Mouse (Mus musculus): ENCODE data around the gene Sgta. TPM values are rescaled to one million over a fixed set of nuclear protein-coding genes. Genes with fewer than 3 reads are reported as not detected.
A peak's percentile ranks its signal among the peaks of the same experiment; 100 is the strongest.

Sgta gene
- total and polyA plus RNA-seq, 3 experiments: 52.4 to 178 (median 71.1) TPM

DNA sequence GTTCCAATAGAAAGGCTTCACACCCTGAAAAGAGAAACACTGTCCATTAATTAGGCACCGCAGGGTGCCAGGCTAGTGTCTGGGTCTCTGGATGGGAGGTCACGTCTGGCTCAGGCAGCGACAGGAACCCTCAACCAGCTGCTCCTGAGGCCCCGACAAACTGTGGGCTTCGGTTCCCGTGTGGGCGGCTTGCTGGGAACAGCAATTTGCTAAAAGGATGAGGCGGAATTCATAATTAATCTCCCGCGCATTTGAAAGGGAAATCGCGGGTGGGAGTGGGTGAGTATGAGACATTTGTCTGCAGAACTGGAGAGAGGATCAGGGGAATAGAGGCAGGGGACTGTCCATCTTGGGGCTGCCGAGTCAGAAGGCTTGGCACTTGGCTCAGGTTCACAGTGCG is 62.0 kb downstream of the Sgta start:
- DNase-seq (ENCODE audit: low spot score): no peak
- Histone ChIP-seq H3K4me3 (ENCODE audit: low read depth, low read length) (no peak overlapping the region), H3K4me1 (ENCODE audit: insufficient read depth, low read depth, low read length) (peaks cover 43% of the 10 kb centered on the region), H3K36me3 (replicated peaks) (no peaks in the 10 kb centered on the region), H3K27me3 (ENCODE audit: insufficient read depth, low read length) (peaks cover 31% of the 10 kb centered on the region; the same call in 1 of the 2 replicates), H3K9me3 (replicated peaks) (no peaks in the 10 kb centered on the region)
- no peak for ATAC-seq (ENCODE audit: extremely low read depth, insufficient number of reproducible peaks, low FRiP score, poor library complexity, severe bottlenecking)
- TF ChIP-seq CTCF (IDR thresholded peaks at IDR 0.05; ENCODE audit: low read depth, low read length): no peak
- TF ChIP-seq POLR2AphosphoS5 (IDR thresholded peaks at IDR 0.05; ENCODE audit: insufficient replicate concordance, low read depth, low read length): no peak
- no peak for TF ChIP-seq TAL1 (conservative IDR thresholded peaks at IDR 0.05; ENCODE audit: low read depth, low read length)
- no peak for TF ChIP-seq GATA2 (IDR thresholded peaks at IDR 0.05; ENCODE audit: borderline replicate concordance, low read depth, low read length)
- TF ChIP-seq GATA1 (IDR thresholded peaks at IDR 0.05; ENCODE audit: borderline replicate concordance, low read length): no peak

DNA sequence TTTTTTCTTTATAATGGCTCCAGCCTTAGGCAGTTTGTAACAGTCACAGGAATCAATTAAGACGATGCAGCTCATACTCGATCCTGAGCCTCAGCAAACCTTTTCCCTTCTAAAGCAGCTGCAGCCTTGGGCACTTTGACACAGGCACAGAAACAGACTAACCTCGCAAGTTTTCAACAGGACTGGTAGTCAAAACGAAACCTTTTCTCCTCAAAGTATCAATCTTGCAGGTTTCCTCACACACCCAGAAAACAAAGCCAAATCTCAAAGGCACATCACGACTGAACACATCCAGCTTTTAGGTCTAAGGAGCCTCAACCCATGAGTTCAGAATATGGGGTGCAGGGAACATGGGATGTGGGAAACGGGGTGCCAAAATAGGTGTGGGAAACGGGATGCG is 62.6 kb downstream of the Sgta start:
- H3K4me3 ChIP-seq (ENCODE audit: low read depth, low read length): no peak overlapping the region
- H3K27me3 ChIP-seq (ENCODE audit: insufficient read depth, low read length): peaks cover 34% of the 10 kb centered on the region; the same call in 1 of the 2 replicates
- no peaks in the 10 kb centered on the region for H3K36me3 ChIP-seq (replicated peaks)
- DNase-seq (ENCODE audit: low spot score) (no peak), ATAC-seq (ENCODE audit: extremely low read depth, insufficient number of reproducible peaks, low FRiP score, poor library complexity, severe bottlenecking) (no peak)
- peaks cover 43% of the 10 kb centered on the region for H3K4me1 ChIP-seq (ENCODE audit: insufficient read depth, low read depth, low read length)
- TF ChIP-seq POLR2AphosphoS5 (IDR thresholded peaks at IDR 0.05; ENCODE audit: insufficient replicate concordance, low read depth, low read length) (no peak), GATA2 (IDR thresholded peaks at IDR 0.05; ENCODE audit: borderline replicate concordance, low read depth, low read length) (no peak), CTCF (IDR thresholded peaks at IDR 0.05; ENCODE audit: low read depth, low read length) (no peak), GATA1 (IDR thresholded peaks at IDR 0.05; ENCODE audit: borderline replicate concordance, low read length) (no peak), TAL1 (conservative IDR thresholded peaks at IDR 0.05; ENCODE audit: low read depth, low read length) (no peak)
- H3K9me3 ChIP-seq (replicated peaks): no peaks in the 10 kb centered on the region

DNA sequence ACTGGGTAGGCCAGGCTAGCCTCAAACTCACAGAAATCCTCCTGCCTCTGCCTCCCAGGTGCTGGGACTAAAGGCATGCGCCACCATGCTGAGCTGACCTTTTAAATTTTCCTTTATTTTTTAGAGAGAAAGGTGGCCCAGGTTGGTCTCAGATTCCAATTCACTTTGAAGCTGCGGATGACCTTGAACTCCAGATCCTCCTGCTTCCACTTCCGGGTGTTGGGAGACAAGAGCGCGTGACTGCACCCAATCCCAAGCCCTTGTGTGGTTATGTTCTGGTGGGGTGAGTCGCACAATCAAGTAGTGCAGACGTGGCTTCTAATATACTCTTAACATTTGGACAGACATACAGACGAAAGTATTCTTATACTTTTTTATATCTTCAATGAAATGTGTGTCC is 63.5 kb downstream of the Sgta start:
- no peak for ATAC-seq (ENCODE audit: extremely low read depth, insufficient number of reproducible peaks, low FRiP score, poor library complexity, severe bottlenecking)
- Histone ChIP-seq H3K27me3 (ENCODE audit: insufficient read depth, low read length) (peaks cover 38% of the 10 kb centered on the region; the same call in 1 of the 2 replicates), H3K9me3 (replicated peaks) (no peaks in the 10 kb centered on the region), H3K4me3 (ENCODE audit: low read depth, low read length) (no peak overlapping the region), H3K4me1 (ENCODE audit: insufficient read depth, low read depth, low read length) (peaks cover 39% of the 10 kb centered on the region), H3K36me3 (replicated peaks) (no peaks in the 10 kb centered on the region)
- no peak for TF ChIP-seq TAL1 (conservative IDR thresholded peaks at IDR 0.05; ENCODE audit: low read depth, low read length)
- TF ChIP-seq CTCF (IDR thresholded peaks at IDR 0.05; ENCODE audit: low read depth, low read length): no peak
- TF ChIP-seq POLR2AphosphoS5 (IDR thresholded peaks at IDR 0.05; ENCODE audit: insufficient replicate concordance, low read depth, low read length): no peak
- TF ChIP-seq GATA2 (IDR thresholded peaks at IDR 0.05; ENCODE audit: borderline replicate concordance, low read depth, low read length): no peak
- no peak for TF ChIP-seq GATA1 (IDR thresholded peaks at IDR 0.05; ENCODE audit: borderline replicate concordance, low read length)
- DNase-seq (ENCODE audit: low spot score): no peak

DNA sequence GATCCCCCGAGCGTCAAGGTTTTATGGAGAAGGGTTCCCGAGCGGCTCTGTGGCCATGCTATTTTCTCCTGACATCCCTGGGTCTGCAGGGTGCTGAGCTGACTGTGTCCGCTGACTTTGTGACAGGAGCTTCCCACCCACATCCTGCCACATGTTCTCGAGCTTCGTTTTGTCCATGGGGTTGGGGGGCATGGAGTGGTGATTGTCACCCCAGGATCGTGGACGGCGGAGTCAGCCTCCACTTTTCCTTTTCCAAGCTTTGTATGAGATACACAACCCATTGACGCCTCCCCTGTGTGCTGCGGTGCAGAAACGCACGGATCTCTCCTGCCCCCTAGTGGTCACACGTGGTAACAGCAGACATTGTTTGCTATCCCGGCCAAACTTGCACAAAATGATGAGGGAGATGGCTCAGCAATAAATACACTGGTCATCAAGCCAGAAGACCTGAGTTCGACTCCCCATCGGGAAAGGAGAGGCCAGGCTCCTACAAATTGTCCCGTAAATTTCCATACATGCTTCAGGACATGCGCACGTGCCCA is 64.8 kb downstream of the Sgta start:
- no peak for ATAC-seq (ENCODE audit: extremely low read depth, insufficient number of reproducible peaks, low FRiP score, poor library complexity, severe bottlenecking)
- Histone ChIP-seq H3K9me3 (replicated peaks) (no peaks in the 10 kb centered on the region), H3K27me3 (ENCODE audit: insufficient read depth, low read length) (peaks cover 35% of the 10 kb centered on the region; the same call in 1 of the 2 replicates), H3K4me3 (ENCODE audit: low read depth, low read length) (no peak overlapping the region), H3K36me3 (replicated peaks) (no peaks in the 10 kb centered on the region), H3K4me1 (ENCODE audit: insufficient read depth, low read depth, low read length) (peaks cover 26% of the 10 kb centered on the region)
- TF ChIP-seq CTCF (IDR thresholded peaks at IDR 0.05; ENCODE audit: low read depth, low read length): peak; percentile 99
- no peak for TF ChIP-seq POLR2AphosphoS5 (IDR thresholded peaks at IDR 0.05; ENCODE audit: insufficient replicate concordance, low read depth, low read length)
- TF ChIP-seq TAL1 (conservative IDR thresholded peaks at IDR 0.05; ENCODE audit: low read depth, low read length): no peak
- peak; percentile 63 for DNase-seq (ENCODE audit: low spot score)

DNA sequence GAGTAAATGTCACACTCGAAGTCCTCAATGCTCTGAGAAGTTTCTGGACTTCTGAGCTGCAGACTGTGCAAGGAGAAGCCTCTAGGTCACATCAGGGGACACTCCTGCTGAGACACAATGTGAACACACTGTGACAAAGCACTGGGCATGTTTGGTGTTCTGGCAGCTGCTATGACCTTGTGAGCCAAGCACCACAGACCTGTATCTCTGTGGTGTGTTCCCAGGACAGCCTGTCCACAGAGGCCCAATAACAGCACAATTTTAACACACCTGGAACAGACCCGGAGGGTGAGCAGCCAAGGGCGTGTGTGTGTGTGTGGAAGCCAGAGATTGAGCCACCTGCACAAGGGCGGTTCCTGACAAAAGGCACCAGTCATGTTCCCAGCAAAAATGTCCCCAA is 65.4 kb downstream of the Sgta start:
- H3K4me1 ChIP-seq (ENCODE audit: insufficient read depth, low read depth, low read length): peaks cover 20% of the 10 kb centered on the region
- H3K9me3 ChIP-seq (replicated peaks): no peaks in the 10 kb centered on the region
- peaks cover 38% of the 10 kb centered on the region; the same call in 1 of the 2 replicates for H3K27me3 ChIP-seq (ENCODE audit: insufficient read depth, low read length)
- TF ChIP-seq GATA1 (IDR thresholded peaks at IDR 0.05; ENCODE audit: borderline replicate concordance, low read length) (no peak), CTCF (IDR thresholded peaks at IDR 0.05; ENCODE audit: low read depth, low read length) (no peak), GATA2 (IDR thresholded peaks at IDR 0.05; ENCODE audit: borderline replicate concordance, low read depth, low read length) (no peak), POLR2AphosphoS5 (IDR thresholded peaks at IDR 0.05; ENCODE audit: insufficient replicate concordance, low read depth, low read length) (no peak), TAL1 (conservative IDR thresholded peaks at IDR 0.05; ENCODE audit: low read depth, low read length) (no peak)
- ATAC-seq (ENCODE audit: extremely low read depth, insufficient number of reproducible peaks, low FRiP score, poor library complexity, severe bottlenecking) (no peak), DNase-seq (ENCODE audit: low spot score) (no peak)
- H3K4me3 ChIP-seq (ENCODE audit: low read depth, low read length): no peak overlapping the region
- H3K36me3 ChIP-seq (replicated peaks): no peaks in the 10 kb centered on the region

Other genes starting within 250 kb of the Sgta start
Only the 20 nearest of the 28 such genes appear.
- gene Sppl2b, start 204.9 kb downstream of the Sgta start, total RNA-seq (2014; fragmentation: Nextera tagmentation): 46.0 and 55.1 TPM in 2 replicates
- gene Sppl2b, start 204.9 kb downstream of the Sgta start, total RNA-seq (2017): 18.0 and 22.1 TPM in 2 replicates
- 76.6 and 92.5 TPM in 2 replicates for gene Sppl2b, start 204.9 kb downstream of the Sgta start, polyA plus RNA-seq (2012)
- not detected in 2 replicates for gene Tmprss9, start 188.3 kb downstream of the Sgta start, total RNA-seq (2014; fragmentation: Nextera tagmentation)
- 0.05 and 0.06 TPM in 2 replicates for gene Tmprss9, start 188.3 kb downstream of the Sgta start, total RNA-seq (2017)
- 0.02 TPM in 1 of 2 replicates, not detected in the other for gene Tmprss9, start 188.3 kb downstream of the Sgta start, polyA plus RNA-seq (2012)
- gene Timm13, start 159.2 kb downstream of the Sgta start, total RNA-seq (2014; fragmentation: Nextera tagmentation): 34.0 and 51.2 TPM in 2 replicates
- 70.4 and 75.5 TPM in 2 replicates for gene Timm13, start 159.2 kb downstream of the Sgta start, total RNA-seq (2017)
- 295 and 345 TPM in 2 replicates for gene Timm13, start 159.2 kb downstream of the Sgta start, polyA plus RNA-seq (2012)
- 3.0 and 3.1 TPM in 2 replicates for gene Lmnb2, start 141.9 kb downstream of the Sgta start, total RNA-seq (2014; fragmentation: Nextera tagmentation)
- 4.8 and 5.5 TPM in 2 replicates for gene Lmnb2, start 141.9 kb downstream of the Sgta start, total RNA-seq (2017)
- gene Lmnb2, start 141.9 kb downstream of the Sgta start, polyA plus RNA-seq (2012): 10.2 and 11.9 TPM in 2 replicates
- gene Gadd45b, start 130.1 kb downstream of the Sgta start, total RNA-seq (2014; fragmentation: Nextera tagmentation): 2.1 and 5.7 TPM in 2 replicates
- 1.1 and 1.9 TPM in 2 replicates for gene Gadd45b, start 130.1 kb downstream of the Sgta start, total RNA-seq (2017)
- 2.8 and 3.7 TPM in 2 replicates for gene Gadd45b, start 130.1 kb downstream of the Sgta start, polyA plus RNA-seq (2012)
- gene Gng7, start 45.2 kb downstream of the Sgta start, total RNA-seq (2014; fragmentation: Nextera tagmentation): 0.90 and 1.7 TPM in 2 replicates
- 0.33 and 0.58 TPM in 2 replicates for gene Gng7, start 45.2 kb downstream of the Sgta start, total RNA-seq (2017)
- gene Gng7, start 45.2 kb downstream of the Sgta start, polyA plus RNA-seq (2012): 0.65 and 0.87 TPM in 2 replicates
- gene Diras1, start 34.5 kb downstream of the Sgta start, total RNA-seq (2014; fragmentation: Nextera tagmentation): not detected in 2 replicates
- 0.44 TPM in 1 of 2 replicates, not detected in the other for gene Diras1, start 34.5 kb downstream of the Sgta start, total RNA-seq (2017)
- 0.02 TPM in 1 of 2 replicates, not detected in the other for gene Diras1, start 34.5 kb downstream of the Sgta start, polyA plus RNA-seq (2012)
- gene Slc39a3, start 22.8 kb downstream of the Sgta start, total RNA-seq (2014; fragmentation: Nextera tagmentation): 2.8 and 3.4 TPM in 2 replicates
- gene Slc39a3, start 22.8 kb downstream of the Sgta start, total RNA-seq (2017): 7.4 and 9.9 TPM in 2 replicates
- 8.2 and 9.6 TPM in 2 replicates for gene Slc39a3, start 22.8 kb downstream of the Sgta start, polyA plus RNA-seq (2012)
- 13.1 and 15.9 TPM in 2 replicates for gene Thop1, start 9.9 kb upstream of the Sgta start, total RNA-seq (2014; fragmentation: Nextera tagmentation)
- gene Thop1, start 9.9 kb upstream of the Sgta start, total RNA-seq (2017): 19.0 and 23.6 TPM in 2 replicates
- 81.6 and 95.0 TPM in 2 replicates for gene Thop1, start 9.9 kb upstream of the Sgta start, polyA plus RNA-seq (2012)
- gene Creb3l3, start 38.7 kb upstream of the Sgta start, total RNA-seq (2014; fragmentation: Nextera tagmentation): not detected in 2 replicates
- 0.29 TPM in 1 of 2 replicates, not detected in the other for gene Creb3l3, start 38.7 kb upstream of the Sgta start, total RNA-seq (2017)
- gene Creb3l3, start 38.7 kb upstream of the Sgta start, polyA plus RNA-seq (2012): not detected in 2 replicates
- 35.9 and 52.2 TPM in 2 replicates for gene Map2k2, start 45.7 kb upstream of the Sgta start, total RNA-seq (2014; fragmentation: Nextera tagmentation)
- 63.5 and 76.7 TPM in 2 replicates for gene Map2k2, start 45.7 kb upstream of the Sgta start, total RNA-seq (2017)
- 272 and 393 TPM in 2 replicates for gene Map2k2, start 45.7 kb upstream of the Sgta start, polyA plus RNA-seq (2012)
- gene Zbtb7a, start 75.0 kb upstream of the Sgta start, total RNA-seq (2014; fragmentation: Nextera tagmentation): 27.7 and 31.1 TPM in 2 replicates
- gene Zbtb7a, start 75.0 kb upstream of the Sgta start, total RNA-seq (2017): 6.4 and 7.1 TPM in 2 replicates
- 75.7 and 79.1 TPM in 2 replicates for gene Zbtb7a, start 75.0 kb upstream of the Sgta start, polyA plus RNA-seq (2012)
- gene Pias4, start 107.7 kb upstream of the Sgta start, total RNA-seq (2014; fragmentation: Nextera tagmentation): 28.6 and 34.4 TPM in 2 replicates
- 21.2 and 24.8 TPM in 2 replicates for gene Pias4, start 107.7 kb upstream of the Sgta start, total RNA-seq (2017)
- 62.7 and 70.5 TPM in 2 replicates for gene Pias4, start 107.7 kb upstream of the Sgta start, polyA plus RNA-seq (2012)
- 1,577 and 1,715 TPM in 2 replicates for gene Eef2, start 116.5 kb upstream of the Sgta start, total RNA-seq (2014; fragmentation: Nextera tagmentation)
- 1,676 and 1,695 TPM in 2 replicates for gene Eef2, start 116.5 kb upstream of the Sgta start, total RNA-seq (2017)
- gene Eef2, start 116.5 kb upstream of the Sgta start, polyA plus RNA-seq (2012): 2,355 and 3,878 TPM in 2 replicates
- 34.2 and 43.3 TPM in 2 replicates for gene Dapk3, start 122.8 kb upstream of the Sgta start, total RNA-seq (2014; fragmentation: Nextera tagmentation)
- gene Dapk3, start 122.8 kb upstream of the Sgta start, total RNA-seq (2017): 39.3 and 40.8 TPM in 2 replicates
- 69.8 and 96.7 TPM in 2 replicates for gene Dapk3, start 122.8 kb upstream of the Sgta start, polyA plus RNA-seq (2012)
- gene 4930442H23Rik, start 123.7 kb upstream of the Sgta start, total RNA-seq (2014; fragmentation: Nextera tagmentation): not detected in 2 replicates
- gene 4930442H23Rik, start 123.7 kb upstream of the Sgta start, total RNA-seq (2017): not detected in 2 replicates
- not detected in 2 replicates for gene 4930442H23Rik, start 123.7 kb upstream of the Sgta start, polyA plus RNA-seq (2012)
- not detected in 2 replicates for gene Nmrk2, start 141.9 kb upstream of the Sgta start, total RNA-seq (2014; fragmentation: Nextera tagmentation)
- gene Nmrk2, start 141.9 kb upstream of the Sgta start, total RNA-seq (2017): not detected in 2 replicates
- not detected in 2 replicates for gene Nmrk2, start 141.9 kb upstream of the Sgta start, polyA plus RNA-seq (2012)
- gene Atcay, start 170.7 kb upstream of the Sgta start, total RNA-seq (2014; fragmentation: Nextera tagmentation): not detected in 2 replicates
- 0.06 and 0.11 TPM in 2 replicates for gene Atcay, start 170.7 kb upstream of the Sgta start, total RNA-seq (2017)
- gene Atcay, start 170.7 kb upstream of the Sgta start, polyA plus RNA-seq (2012): not detected in 2 replicates
- gene Zfr2, start 173.0 kb upstream of the Sgta start, total RNA-seq (2014; fragmentation: Nextera tagmentation): 7.0 and 7.1 TPM in 2 replicates
- gene Zfr2, start 173.0 kb upstream of the Sgta start, total RNA-seq (2017): 2.6 and 3.2 TPM in 2 replicates
- gene Zfr2, start 173.0 kb upstream of the Sgta start, polyA plus RNA-seq (2012): 1.8 and 1.9 TPM in 2 replicates
- not detected in 2 replicates for gene Matk, start 192.8 kb upstream of the Sgta start, total RNA-seq (2014; fragmentation: Nextera tagmentation)
- gene Matk, start 192.8 kb upstream of the Sgta start, total RNA-seq (2017): 0.05 and 0.06 TPM in 2 replicates
- gene Matk, start 192.8 kb upstream of the Sgta start, polyA plus RNA-seq (2012): 0.07 TPM in 1 of 2 replicates, not detected in the other